Mouse (Mus musculus) c-Kit-positive CD71-positive TER-119-negative erythroid progenitor cells, embryonic 14.5 days (primary cell): ENCODE measurements at regions not wholly inside any gene's neighbourhood (a gene's known extent, or its start where the extent isn't known, plus 50 kb on each side); places are given as distances from the start of the nearest gene placed in this dataset.

Source experiments
- DNase-seq: peaks from one replicate; pipeline ENCODE4 v3.0.0-alpha.2; 2013; ENCODE audit warnings: low read depth

DNA sequence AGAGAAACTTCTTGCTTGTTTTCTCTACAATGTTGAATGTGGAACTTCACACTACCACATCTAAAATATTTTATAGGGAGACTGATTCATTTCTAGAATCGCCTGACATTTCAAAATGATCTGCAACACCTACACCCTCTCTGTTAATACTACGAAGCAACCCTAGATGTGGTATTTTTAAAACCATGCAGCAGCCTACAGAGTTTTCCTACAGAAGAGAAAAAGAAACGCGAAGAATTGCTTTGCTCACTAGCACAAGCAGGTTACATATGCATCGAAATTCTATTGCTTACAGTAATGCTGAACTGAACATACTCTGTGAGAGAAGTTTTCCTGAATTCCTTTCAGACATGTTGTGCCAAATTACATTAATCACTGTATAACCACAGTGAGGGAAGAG is 488.7 kb downstream of the Fat4 start:
- DNase-seq = no peak

DNA sequence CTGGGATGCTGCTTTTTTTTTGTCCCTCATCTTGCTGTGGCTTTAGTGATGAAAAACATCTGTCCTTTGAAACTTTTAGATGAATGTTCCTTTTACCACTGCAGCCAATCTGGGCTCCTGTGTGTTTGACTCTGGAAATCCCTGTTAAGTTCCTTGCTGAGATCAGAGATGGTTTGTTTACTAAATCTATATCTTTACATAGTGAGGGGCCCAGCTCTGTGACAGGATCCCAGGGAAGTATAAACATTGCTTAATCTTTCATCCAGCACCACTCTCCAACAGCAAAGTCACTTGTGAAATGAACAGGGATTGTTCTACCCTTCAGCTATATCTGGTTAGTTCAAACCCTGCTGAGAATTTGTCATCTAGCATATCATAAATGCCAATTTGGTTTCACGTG is 501.8 kb downstream of the Fat4 start:
- DNase-seq = no peak

DNA sequence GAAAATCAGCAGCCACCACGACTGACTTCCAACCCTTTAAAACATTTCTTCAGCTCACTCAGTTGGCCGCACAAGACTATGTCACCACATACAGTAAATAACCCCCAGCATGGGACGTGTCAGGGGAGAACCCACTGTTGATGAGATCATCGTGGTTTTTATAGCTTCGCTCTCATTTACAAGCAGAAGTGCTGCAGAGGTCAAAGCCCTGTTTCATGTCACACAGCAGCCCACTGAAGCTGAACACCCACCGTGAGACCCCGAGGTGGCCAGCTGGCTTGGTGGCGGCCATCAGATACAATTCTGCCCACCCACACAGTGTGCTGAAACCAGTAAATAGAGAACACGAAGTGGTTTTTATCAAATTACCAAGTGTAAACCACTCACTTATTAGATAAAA is 503.7 kb downstream of the Fat4 start:
- no peak for DNase-seq

DNA sequence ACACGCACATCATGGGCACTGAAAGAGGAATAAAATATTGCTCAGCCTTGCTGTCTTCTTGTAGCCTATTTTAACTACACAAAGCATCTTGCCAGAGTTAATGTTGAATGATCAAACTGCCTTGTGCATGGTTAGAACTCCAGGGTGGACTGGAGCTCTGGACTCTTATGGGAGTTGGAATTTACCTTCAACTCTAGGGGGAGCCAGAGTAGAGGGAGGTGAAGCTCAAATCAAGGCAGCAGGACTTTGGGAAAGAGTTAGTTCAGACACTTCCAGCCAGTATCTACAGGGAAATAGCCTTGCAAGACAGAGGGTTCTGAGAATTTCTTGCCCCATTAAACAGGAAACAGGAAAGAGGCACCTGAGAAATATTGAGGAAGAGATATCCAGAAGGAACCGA is 505.3 kb downstream of the Fat4 start:
- DNase-seq = no peak

DNA sequence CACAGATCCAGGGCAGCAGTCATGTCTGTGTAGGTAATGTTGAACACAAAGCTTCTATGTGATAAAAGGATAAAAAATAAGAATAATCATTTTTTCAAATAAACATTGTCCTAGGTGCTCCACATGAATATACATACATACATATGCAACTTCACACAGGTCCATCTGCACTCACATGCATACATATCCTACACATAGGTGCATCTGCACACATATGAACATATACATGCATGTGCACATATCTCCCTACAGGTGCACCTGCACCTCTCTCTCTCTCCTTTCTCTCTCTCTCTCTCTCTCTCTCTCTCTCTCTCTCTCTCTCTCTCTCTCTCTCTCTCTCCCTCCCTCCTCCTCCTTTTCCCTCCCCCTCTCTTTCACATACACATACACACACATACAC is 509.9 kb downstream of the Fat4 start:
- no peak for DNase-seq

DNA sequence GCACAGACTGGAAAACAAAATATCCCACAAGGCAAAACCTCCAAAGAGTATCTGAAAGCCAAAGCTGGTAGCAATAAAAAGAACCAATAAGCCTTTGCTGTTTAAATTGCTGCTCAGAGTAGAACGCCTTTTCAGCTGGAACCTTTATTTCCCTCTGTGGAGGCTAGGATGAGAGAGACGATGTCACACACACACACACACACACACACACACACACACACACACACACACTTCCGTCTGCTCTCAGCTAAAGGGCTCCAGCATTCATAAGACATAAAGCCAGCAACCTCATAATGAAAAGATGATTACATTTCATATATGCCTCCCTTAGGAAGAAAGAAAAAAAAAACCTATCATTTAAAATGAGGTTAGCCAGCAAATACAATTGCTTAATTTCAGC is 510.5 kb downstream of the Fat4 start:
- DNase-seq = no peak

DNA sequence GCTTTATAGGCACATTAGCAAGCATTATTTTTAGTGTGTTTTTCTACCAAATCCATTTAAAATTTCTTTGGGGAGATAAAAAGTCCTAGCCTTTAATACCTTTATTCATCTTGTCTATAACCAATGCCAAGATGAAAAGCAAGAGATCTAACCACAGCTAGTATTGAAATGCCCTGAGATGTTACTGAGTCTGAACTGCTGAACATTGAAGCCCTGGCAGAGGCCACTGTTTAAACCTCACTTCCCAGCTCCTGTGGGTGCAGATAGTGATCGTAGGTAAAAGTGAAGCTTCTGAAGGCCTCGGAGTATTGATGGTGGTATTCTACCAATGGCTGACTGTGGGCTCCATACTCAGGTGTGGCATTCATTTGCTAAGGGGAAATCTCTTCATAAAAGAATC is 510.9 kb downstream of the Fat4 start:
- no peak for DNase-seq

DNA sequence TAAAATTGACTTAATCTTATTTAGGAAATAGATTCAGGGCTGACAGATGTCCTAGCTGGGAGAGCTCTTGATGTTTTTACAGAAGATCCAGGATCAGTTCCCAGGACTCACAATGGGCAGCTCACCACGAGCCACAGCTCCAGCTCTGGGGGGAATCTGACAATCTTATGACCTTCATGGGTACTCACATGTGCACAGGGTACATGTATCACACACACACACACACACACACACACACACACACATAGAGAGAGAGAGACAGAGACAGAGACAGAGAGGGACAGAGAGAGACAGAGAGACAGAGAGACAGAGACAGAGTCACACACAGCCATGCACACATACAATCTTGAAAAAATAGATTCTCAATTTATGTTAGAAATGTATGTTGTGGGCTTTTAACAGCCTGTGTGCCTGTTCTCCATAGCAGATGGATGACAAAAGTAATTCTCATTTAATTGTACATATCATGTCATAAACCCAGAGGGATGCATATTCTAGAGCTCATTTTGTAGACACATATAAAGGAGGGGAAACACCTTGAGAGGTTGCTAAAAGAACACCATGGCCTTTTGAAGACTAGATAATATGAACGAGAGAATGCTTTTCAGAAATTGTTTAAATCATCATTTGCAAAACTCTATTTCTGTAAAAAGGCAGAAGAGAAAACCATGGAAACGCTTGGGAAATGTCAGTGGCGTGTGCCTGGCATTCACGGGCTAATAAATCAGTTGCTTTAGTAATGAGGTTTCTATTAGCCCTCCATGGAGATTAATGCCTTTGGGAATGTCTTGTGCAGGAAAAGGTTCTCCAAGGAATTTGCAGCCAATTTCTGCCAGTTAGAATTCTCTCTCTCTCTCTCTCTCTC is 538.3 kb downstream of the Fat4 start:
- DNase-seq = no peak

DNA sequence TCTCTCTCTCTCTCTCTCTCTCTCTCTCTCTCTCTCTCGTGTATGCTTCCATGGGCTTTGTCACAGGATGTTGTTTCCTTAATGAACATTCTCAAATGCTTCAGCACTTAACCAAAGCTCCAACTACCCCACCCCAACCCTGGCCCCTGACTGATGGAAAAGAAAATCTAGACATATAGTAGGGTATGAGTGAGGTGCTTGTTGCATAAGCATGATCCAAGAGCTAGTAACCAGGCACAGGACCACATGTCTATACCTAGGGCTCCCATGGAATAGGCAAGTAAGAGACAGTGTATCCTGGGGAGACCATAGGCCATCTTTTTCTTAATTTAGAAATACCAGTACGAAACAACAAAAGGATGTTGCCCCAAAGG is 538.9 kb downstream of the Fat4 start:
- DNase-seq = no peak

DNA sequence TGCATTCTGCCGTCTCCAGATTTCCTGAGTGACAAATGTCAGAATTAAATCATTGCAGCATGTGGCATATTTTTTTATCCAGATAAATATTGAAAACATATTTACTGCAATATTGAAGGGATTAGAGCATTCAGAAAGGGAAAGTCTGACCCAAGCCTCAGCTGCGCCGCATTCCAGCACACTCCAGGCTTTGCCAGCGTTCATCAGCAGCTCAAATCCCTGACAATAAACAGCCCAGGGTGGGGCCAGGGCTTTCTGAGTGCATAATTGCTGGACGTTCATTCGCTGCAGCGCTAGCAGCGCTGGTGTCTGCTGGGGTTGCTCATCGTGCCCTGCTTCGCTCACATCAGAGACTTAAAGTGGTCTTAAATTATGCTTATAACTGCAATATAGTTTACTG is 556.6 kb downstream of the Fat4 start:
- no peak for DNase-seq

DNA sequence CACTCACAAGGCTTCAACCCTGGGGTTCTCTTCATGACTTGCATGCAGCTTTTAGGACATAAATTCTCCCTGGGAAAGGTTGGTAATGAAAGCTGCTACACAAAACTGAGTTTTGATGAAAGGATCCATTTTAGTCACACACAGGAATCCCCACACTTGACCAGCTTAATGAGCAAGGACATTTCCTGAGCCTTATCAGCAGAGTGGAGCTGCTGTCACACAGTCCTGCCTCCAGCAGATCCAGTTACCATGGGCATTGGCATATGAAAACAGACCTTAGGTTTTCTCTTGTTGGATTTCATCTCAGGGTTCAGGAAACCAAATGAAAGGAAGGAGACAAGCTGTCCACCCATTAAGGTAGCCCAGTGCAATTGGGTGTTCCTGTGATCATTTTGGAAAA is 568.9 kb downstream of the Fat4 start:
- DNase-seq = no peak

DNA sequence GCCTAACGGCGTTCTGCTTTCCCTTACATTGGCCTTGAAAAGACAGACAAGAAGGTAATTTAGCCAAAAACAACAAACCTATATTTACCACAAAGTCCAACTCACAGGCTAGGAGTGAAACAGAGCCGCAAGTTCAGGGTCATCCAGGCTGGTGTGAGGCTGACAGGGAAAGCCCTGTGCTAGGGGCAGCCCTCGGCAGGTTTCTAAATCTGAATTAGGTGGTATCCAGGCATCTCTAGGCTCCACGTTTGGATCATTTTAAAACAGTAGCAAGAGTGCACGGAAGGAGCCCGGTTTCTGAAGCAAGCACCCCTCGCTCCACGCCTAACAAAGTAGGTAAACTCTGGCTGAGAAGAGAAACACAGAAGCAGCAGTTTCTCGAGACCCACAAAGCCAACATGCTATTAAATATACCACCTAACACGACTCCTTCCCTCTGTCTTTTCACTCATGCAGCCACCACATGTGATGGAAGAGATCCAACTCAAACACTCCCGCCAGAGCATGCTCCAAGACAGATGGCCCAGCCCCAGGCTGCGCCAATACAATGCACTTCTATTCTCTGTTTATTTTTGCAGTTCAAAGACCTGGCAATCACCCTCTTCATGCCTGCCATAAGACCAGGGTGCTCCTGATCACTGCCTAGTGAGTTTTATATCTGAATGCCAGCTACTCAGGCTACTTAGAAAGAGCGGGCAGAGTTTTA is 573.6 kb downstream of the Fat4 start:
- no peak for DNase-seq

DNA sequence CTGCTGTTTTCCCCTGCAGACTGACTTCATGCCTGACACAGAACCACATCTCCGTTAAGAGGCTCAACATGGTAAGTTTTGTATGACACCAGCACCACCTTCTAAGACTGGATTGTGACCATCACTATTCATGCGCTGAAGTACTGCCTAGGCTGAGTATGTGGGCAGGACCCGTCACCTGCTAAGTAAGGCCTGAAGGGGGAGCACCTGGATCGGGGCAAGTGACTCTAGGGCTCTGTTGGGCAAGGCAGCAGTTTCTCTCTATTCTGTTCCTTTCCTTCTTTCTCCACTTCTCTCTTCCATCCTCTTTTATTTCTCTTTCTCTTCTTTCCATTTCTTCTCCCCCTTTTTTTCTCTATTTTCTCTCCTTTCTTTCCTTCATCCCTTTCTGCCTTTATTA is 574.8 kb downstream of the Fat4 start:
- no peak for DNase-seq

DNA sequence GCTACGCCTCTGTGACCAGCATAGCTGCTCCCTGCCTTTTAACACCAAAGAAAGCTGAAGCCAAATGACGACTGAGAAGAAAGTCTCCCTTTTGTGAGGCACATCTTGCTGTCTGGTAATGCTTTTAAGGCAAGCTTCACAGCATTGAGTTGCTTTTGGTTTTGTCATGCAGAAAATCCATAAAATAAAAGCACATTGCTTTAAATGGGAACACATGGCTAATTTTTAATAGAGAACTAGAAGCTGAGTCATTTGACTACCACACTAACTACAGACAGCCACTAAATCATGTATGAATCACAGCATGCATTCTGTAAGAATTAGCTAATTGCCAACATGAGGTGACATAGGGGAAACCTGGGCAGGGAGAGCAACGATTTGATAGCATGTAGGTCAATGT is 579.1 kb downstream of the Fat4 start:
- no peak for DNase-seq

DNA sequence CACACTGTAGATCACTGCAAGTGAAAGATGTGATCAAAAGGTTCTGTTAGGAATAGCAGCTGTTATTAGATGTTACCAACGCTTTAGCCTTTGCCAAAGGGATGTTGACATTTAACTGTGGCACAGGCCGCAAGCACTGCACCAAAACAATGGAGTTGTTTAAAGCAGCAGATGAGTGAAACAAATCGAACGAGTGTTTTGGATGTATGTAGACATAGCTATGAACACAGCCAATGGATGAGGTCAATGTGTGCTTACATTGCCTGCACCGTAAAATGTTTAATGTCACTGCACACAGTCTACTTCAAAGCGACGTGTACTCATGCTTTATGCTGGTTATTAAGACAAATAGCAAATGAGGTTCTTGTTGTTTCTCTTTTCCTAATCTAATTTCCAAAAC is 602.7 kb downstream of the Fat4 start:
- DNase-seq = no peak

DNA sequence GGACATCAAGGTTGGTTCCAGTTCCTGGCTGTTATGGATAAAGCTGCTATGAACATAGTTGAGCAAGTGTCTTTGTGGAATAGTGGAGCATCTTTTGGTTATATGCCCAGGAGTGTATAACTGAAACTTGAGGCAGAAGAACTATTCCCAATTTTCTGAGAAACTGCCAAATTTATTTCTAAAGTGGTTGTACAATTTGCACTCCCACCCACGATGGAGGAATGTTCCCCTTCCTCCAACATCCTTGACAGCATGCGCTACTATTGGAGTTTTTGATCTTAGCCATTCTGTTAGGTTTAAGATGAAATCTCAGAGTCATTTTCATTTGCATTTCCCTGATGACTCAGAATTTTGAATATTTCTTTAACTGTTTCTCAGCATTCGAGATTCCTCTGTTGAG is 607.6 kb downstream of the Fat4 start:
- DNase-seq = no peak

DNA sequence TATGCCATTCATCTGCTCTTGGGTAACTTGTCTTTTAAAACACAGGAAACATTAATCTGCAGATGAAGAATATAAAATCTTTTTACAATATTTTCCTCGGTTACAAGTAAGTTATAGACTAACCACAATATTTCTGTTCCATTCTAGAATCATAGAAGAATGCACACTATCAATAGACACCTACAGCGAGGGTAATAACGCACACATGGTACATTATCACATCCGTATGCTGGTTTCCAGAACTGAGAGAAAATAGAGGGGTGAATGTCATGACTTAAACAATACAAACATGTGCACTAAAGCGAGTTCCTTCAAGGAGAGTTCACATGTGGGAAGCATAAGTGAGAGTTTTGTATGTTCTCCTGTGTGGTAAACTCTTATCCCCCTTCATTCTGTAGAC is 641.3 kb downstream of the Fat4 start:
- DNase-seq = no peak

DNA sequence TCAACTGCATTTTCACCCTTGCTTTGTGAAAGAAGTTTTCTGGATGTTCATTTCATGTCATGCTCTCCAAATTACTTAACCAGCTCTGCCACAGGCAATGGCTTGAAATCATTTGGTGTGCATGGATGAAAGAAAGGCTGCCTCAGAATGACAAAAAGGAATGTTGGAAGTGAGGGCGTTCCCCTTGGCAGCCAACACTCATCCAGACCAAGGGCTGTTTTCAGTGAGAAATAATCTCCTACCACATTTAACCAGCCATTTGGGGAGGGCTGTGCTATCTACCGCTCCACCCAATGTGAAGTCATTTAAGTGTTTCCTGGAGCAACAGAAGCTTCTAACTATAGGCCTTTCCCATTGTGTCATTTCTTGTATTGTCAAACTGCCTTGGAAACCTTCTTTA is 650.8 kb downstream of the Fat4 start:
- DNase-seq = no peak

DNA sequence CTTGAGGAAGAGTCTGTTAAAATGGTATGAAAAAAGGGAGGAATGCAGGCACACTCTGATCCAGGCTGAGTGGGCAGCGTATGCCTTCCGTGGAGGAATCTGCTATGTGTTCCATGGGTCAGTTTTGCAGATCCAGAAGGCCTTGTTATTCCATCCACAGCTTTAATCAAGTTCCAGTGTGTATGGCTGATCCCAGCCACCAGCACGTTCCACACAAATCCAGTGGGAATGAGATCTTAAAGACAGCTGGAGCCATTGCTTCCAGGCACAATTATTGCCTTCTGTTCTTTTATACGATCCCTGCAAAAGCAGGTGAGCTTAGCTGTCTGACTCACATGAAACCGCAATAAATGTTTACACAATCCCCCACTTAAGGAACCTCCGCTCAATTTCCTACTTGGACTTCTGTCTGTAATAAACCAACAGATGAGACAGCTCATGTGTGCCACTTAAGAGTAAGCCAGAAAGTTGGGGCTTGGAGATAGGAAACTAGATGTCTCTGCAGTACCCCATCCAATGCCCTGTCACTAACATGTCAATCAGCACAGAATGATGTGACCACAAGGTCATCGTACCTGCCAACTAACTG is 653.9 kb downstream of the Fat4 start:
- no peak for DNase-seq

DNA sequence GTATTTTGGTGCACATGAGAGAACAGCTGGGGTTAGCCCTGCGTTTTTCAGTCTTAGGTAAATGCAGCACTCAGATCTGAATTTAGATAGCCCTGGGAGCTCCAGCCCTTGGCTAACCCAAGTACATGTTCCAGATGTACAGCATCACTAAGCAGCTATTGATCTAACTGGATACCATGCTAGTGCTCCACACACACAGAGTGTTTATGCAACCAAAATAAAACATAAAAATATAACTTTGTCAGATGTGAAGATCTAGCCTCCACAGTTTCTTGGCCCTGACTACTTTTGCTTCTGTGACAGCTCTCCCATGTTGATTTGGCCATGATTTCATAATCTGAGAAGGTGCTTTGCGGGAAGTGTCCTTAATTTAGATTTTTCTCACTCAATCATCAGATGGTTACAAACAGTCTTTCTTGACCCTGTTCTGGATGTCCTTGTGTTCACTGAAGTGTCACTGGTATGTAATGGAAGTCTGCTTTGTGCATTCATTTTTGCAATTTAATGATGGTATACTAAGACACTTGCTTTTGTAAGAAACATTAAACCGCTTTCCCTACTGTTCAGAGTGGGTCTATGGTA is 672.8 kb downstream of the Fat4 start:
- DNase-seq = no peak

DNA sequence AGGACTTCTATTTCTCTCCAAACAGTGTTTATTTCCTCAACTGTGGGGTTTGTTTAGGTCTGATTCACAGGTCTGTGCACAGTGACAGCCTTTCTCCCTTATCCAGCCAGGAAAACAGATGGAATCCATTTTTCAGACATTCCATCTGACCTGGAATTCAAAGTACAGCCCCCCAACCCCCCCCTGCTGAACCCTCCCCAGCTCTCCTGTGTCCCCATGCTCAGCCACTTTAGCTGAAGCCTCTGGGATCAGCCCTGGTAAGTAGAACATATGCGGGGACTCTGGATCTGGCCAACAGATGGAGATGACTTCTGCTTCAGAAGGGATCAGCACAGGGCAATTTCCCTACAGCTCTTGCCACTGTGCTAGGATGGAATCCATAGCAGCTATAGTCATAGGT is 674.2 kb downstream of the Fat4 start:
- no peak for DNase-seq

DNA sequence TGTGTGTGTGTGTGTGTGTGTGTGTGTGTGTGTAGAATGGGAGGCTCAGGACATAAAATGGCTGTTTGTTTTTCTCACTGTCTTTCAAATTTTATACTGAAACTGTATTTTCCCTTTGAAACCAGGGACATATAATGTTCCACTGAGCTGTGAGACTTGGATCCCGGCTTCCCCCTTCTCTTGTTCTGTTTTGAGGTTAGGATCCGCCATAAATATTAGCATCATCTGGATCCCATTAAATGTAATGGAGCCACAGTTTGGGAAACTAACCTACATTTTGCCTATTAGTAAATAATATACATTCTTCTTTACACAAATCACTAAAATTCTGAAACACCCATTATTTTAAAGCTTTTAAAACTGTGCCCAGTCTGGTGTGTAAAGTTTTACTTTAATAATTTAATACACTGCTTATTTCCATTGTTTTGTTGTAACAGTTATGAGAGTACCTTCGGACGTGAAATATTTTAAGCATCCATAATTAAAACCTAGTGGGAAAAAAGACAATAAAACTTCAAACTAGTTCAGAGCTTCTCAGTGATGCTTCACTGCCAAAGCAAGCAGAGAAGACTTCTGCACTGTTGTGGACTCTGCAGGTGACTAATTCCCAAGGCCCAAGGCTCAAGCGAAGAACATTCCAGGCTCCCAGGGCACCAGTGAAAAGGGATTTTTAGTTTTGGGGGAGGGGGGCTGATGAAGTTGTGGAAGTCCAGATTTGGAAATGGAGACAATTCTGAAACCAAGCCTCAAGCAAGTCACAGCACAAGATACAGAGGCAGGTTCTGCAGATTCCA is 684.9 kb downstream of the Fat4 start:
- no peak for DNase-seq
